Mouse (Mus musculus): ENCODE measurements around the gene Tomm40. TPM values are rescaled to one million over a fixed set of nuclear protein-coding genes. Genes with fewer than 3 reads are reported as not detected.
A peak's percentile ranks its signal among the peaks of the same experiment; 100 is the strongest.
"Not testable (repeated sequence)": the region's sequence is repeated elsewhere in the genome, so short reads cannot be mapped to it uniquely, and the experiment has no call there.

Tomm40 gene
- polyA plus RNA-seq, 1 experiment from 2014 or later: 128 TPM

DNA sequence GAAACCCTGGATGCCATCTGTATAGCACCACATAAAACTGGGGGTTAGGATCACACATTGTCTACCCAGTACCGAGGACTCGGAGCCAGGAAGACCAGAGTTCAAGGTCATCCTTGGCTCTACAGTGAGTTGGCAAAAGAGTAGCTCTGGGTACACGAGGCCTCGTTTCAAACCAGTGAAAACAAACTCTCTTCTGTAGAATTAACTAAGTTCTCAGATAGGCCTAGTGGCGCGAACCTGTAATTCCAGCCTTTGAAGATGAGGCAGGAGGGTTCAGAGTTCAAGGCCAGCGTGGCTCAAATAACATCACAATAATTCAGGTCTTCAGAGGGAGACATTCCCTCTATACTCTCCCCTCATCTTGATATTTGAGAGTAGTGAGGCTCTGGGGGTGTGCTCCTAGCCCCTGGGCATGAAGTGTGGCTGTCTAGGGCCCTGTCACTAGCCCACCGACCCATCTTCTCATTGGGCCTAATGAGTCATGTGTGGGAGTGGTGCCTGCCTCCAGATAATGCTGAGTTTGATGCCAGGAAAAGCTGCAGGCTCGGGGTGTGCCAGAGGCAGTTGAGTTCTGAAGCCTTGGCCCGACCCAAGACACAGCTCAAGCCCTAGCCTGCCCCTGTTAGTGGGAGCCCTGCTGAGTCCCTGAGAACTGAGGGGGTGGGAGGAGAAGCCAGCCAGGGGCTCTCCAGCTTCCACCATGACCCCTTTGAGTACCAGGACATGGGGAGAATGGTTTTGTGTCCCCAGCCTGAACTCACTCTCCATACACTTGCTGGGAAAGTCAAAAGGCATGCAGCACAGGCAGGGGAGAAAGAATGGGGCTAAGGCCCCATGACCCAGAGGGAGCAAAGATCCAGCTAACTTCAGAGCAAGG is 20.7 kb downstream of the Tomm40 start:
- no peak for ATAC-seq (ENCODE audit: extremely low read depth, insufficient number of reproducible peaks, low FRiP score, low TSS enrichment)
- Histone ChIP-seq H3K4me1 (peaks cover 69% of the 10 kb centered on the region), H3K9ac (peak overlapping the region; percentile 68; the same call in 1 of the 2 replicates), H3K36me3 (peaks cover 17% of the 10 kb centered on the region), H3K27ac (replicated peaks) (peak overlapping the region; percentile 92), H3K27me3 (replicated peaks) (no peaks in the 10 kb centered on the region), H3K9me3 (no peaks in the 10 kb centered on the region), H3K4me3 (no peak overlapping the region), H3K4me2 (peak overlapping the region; percentile 20; the same call in 1 of the 2 replicates)
- 60% methylated on average over 10 of the region's 10 CpGs for WGBS

DNA sequence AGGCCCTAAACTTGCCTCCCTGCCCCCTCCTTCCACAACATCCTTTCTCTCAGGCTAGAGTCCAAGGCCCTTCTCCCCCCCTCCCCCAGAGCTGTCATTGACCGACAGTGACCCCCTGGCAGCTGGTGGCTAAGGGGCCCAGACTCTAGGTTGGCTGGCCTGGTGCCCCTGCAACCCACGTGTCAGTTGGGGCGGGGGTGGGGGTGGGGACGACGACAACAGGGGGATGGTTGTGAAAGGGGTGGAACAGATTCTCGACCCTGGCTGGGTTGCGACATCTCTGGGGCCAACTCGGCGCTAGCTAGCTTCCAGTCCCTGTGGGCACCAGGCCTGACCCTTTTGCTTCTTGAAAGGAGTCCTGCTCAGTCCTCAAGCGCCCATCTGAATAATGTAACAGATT is 21.8 kb downstream of the Tomm40 start:
- H3K9ac ChIP-seq: 0 out of 2 replicates have a peak overlapping the region, but pooled peaks have one; percentile 42
- no peak overlapping the region for H3K4me3 ChIP-seq
- H3K9me3 ChIP-seq: no peaks in the 10 kb centered on the region
- WGBS: 18% methylated on average over 10 of the region's 10 CpGs
- H3K27ac ChIP-seq (replicated peaks): peak overlapping the region; percentile 92
- H3K4me2 ChIP-seq: peak overlapping the region; percentile 22
- no peaks in the 10 kb centered on the region for H3K27me3 ChIP-seq (replicated peaks)
- peak; percentile 19; the same call in 1 of the 2 replicates for ATAC-seq (ENCODE audit: extremely low read depth, insufficient number of reproducible peaks, low FRiP score, low TSS enrichment)
- H3K36me3 ChIP-seq: peaks cover 17% of the 10 kb centered on the region
- H3K4me1 ChIP-seq: peaks cover 58% of the 10 kb centered on the region

DNA sequence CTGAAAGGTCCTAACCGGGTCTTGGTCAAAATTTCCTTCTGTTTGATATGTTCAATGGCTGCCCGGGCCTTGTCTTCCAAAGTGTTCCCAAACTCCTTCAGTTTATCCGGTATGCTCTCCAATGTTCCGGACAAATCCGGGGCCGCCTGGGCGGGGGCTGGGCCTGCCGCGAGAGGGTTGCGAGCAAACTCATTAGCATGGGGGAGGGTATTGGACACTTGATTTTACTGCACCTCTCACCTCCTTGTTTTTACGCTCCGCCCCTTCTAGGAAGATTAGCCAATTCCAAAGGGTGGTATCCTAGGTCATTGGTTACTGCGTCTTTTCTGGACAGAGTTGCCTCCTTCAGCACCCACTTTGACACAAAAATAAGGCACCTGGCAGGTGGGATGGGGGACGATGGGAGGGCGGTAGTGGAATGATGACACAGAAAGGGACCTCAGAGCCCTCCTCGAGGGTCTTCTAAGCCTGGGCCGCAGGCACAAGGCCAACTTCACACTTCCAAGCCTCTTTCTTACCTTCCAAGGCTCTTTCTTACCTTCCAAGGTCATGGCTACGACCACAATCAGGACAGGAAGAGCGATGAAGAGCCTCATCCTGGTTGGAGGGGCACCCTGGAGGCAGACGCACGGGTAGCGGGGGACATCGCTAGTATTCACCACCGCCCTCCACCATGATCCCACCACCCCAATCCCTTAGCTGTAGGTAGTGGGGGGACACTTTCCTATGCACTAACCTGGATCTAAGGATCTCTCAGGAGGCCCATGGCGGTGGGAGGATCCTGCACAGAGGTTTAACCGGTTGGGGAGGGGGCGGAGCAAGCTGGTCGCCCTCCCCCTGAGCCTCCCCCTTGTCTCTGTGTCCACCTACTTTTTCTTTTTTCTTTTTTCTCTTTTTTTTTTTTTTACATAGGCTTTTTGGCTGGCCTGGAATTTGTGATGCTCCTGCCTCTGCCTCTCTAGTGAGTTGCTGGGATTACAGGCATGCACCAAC is 23.1 kb downstream of the Tomm40 start, which contains the start of gene Apoc1:
Apoc1 (minus strand) TSS at position 788 of the 993 bp plus-strand sequence.
- Histone ChIP-seq H3K4me3 (0 out of 2 replicates have a peak within 1 kb of the TSS, but pooled peaks have one; percentile 9), H3K36me3 (peaks cover 14% of the 10 kb centered on the region), H3K4me2 (peak within 1 kb of the TSS; percentile 25), H3K27me3 (replicated peaks) (no peaks in the 10 kb centered on the region), H3K9me3 (no peaks in the 10 kb centered on the region), H3K27ac (replicated peaks) (peak within 1 kb of the TSS; percentile 92), H3K9ac (peak within 1 kb of the TSS; percentile 42; the same call in 1 of the 2 replicates), H3K4me1 (peaks cover 46% of the 10 kb centered on the region)
- no peak for ATAC-seq (ENCODE audit: extremely low read depth, insufficient number of reproducible peaks, low FRiP score, low TSS enrichment)
- 47% methylated on average over 28 of the region's 28 CpGs for WGBS

DNA sequence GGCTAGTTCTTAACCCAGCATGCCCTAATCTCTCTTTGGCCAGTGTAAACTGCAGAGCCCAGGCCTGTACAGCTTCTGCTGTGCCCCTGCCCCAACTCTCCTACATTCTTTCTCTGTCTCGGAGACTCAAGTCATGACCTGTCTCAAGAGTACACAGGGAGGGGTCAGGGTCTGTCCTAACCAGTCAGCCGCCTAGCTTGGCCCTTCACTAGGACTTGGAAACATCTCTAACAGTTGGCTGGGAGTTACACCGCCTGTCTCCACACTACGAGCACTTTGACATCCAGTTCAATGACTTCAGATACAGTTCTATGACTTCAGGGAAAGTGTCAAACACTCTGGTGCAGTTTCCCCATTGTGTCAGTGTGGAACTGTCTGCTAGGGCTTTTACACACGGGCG is 23.8 kb downstream of the Tomm40 start:
- Histone ChIP-seq H3K4me2 (peak overlapping the region; percentile 25), H3K4me1 (peaks cover 46% of the 10 kb centered on the region), H3K9me3 (no peaks in the 10 kb centered on the region)

DNA sequence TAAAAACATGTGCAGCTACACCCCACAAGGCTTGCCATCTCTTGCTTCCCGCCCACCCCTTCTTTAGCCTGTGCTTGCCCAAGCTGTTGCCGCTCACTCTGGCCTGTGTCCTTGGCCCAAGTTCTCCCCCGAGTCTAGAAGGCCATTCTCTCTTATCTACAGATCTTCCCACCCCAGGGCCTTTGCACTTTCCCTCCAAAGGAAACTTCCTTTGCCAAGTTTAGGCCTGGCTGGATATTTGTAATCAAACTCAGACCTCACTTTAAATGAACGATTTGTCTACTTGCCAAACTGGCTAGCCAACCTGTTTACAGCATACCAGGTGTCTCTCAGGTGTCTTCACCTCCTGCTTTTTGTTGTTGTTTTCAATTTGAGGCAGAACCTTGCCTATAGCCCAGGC is 24.4 kb downstream of the Tomm40 start:
- Histone ChIP-seq H3K36me3 (peaks cover 2% of the 10 kb centered on the region; the same call in 1 of the 2 replicates), H3K4me2 (no peak overlapping the region), H3K4me3 (no peak overlapping the region), H3K27ac (replicated peaks) (no peak overlapping the region), H3K27me3 (replicated peaks) (no peaks in the 10 kb centered on the region), H3K9me3 (no peaks in the 10 kb centered on the region), H3K9ac (no peak overlapping the region), H3K4me1 (peaks cover 44% of the 10 kb centered on the region)
- no peak for ATAC-seq (ENCODE audit: extremely low read depth, insufficient number of reproducible peaks, low FRiP score, low TSS enrichment)
- 74% methylated on average over 4 of the region's 4 CpGs for WGBS

More for the DNA sequence above, 23.8 kb downstream of the Tomm40 start:
- Histone ChIP-seq H3K36me3 (peaks cover 6% of the 10 kb centered on the region), H3K4me3 (0 out of 2 replicates have a peak overlapping the region, but pooled peaks have one; percentile 9), H3K27me3 (replicated peaks) (no peaks in the 10 kb centered on the region), H3K9ac (no peak overlapping the region), H3K27ac (replicated peaks) (0 out of 2 replicates have a peak overlapping the region, but pooled peaks have one; percentile 12)
- no peak for ATAC-seq (ENCODE audit: extremely low read depth, insufficient number of reproducible peaks, low FRiP score, low TSS enrichment)
- WGBS: 69% methylated on average over 6 of the region's 6 CpGs

DNA sequence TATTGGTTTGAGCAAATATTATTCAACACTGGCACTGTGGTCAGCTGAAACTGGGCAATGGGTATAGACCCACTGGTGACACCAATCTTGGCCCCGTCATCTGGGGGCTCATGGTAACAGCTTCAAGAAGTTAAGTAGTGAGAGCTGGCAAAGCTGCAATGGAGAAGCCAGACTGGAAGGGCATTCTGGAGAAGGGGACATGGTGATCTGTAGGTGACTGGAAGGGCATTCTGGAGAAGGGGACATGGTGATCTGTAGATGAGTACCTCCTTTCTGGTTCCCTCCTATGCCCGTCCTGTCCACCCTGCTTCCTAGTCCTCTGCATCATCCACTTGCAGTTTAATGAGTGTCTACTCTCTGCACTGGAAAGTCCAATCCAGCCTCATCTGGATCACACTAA is 26.6 kb downstream of the Tomm40 start:
- no peak for ATAC-seq (ENCODE audit: extremely low read depth, insufficient number of reproducible peaks, low FRiP score, low TSS enrichment)
- no peaks in the 10 kb centered on the region for H3K9me3 ChIP-seq
- no peak overlapping the region for H3K9ac ChIP-seq
- WGBS: 87% methylated on average over 2 of the region's 2 CpGs
- no peaks in the 10 kb centered on the region for H3K36me3 ChIP-seq
- H3K27me3 ChIP-seq (replicated peaks): no peaks in the 10 kb centered on the region
- peaks cover 22% of the 10 kb centered on the region for H3K4me1 ChIP-seq
- no peak overlapping the region for H3K4me3 ChIP-seq
- H3K4me2 ChIP-seq: no peak overlapping the region
- H3K27ac ChIP-seq (replicated peaks): no peak overlapping the region

DNA sequence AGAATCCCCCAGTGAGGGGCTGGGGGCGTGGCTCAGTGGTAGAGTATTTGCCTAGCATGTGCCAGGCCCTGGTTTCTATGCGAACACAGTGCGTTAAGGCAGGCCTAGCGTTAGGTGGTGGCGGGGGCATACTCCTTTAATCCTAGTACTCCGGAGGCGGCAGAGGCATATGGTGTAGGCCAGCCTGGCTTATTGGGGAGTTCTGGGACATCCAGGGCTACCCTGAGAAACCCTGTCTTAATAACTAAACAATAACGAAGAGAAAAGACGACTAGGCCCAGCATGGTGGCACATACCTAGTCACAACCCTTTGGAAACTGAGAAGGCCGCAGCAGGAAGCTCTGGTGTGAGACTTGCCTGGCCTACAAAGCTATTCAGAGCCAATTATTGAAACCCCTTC is 27.1 kb downstream of the Tomm40 start:
- WGBS: 90% methylated on average over 10 of the region's 10 CpGs

DNA sequence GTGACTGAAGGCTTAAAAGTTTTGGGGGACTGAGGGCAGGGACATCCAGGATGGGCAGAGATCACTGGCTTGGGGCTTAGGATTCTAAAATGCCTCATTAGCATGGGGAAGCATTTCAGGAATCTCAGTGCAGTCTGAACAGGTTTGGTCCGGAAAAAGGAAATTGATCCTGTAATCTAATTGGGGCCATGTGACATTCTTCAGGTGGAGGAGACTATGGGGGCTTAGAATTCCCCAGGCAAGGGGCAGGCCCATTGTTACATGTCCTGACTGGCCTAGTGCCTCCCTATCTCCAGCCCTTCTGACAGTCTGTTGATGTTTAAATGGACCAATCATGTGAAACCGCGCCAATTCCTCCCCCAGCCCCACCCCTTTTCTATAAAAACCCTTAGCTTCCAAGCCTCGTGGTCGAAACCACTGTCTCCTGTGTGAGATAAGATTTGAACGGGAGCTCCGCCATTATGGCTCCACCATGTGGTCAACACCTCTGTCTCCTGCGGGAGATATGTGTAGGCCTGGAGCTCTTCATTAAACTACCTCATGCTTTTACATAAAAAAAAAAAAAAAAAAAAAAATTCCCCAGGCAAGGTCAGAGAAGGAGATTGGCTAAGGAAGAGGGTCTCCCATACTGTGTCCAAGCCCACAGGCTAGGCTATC is 28.2 kb downstream of the Tomm40 start:
- 47% methylated on average over 8 of the region's 8 CpGs for WGBS
- H3K27me3 ChIP-seq (replicated peaks); H3K9me3 ChIP-seq; ATAC-seq (ENCODE audit: extremely low read depth, insufficient number of reproducible peaks, low FRiP score, low TSS enrichment); H3K4me2 ChIP-seq; H3K36me3 ChIP-seq; H3K4me1 ChIP-seq; H3K27ac ChIP-seq (replicated peaks); H3K4me3 ChIP-seq; H3K9ac ChIP-seq: not testable (repeated sequence)

More for the DNA sequence above, 27.1 kb downstream of the Tomm40 start:
- H3K9me3 ChIP-seq: no peaks in the 10 kb centered on the region
- no peak overlapping the region for H3K4me3 ChIP-seq
- ATAC-seq (ENCODE audit: extremely low read depth, insufficient number of reproducible peaks, low FRiP score, low TSS enrichment): no peak
- H3K4me1 ChIP-seq: peaks cover 17% of the 10 kb centered on the region
- H3K36me3 ChIP-seq: no peaks in the 10 kb centered on the region
- no peak overlapping the region for H3K27ac ChIP-seq (replicated peaks)
- H3K27me3 ChIP-seq (replicated peaks): no peaks in the 10 kb centered on the region
- H3K4me2 ChIP-seq: no peak overlapping the region
- no peak overlapping the region for H3K9ac ChIP-seq

DNA sequence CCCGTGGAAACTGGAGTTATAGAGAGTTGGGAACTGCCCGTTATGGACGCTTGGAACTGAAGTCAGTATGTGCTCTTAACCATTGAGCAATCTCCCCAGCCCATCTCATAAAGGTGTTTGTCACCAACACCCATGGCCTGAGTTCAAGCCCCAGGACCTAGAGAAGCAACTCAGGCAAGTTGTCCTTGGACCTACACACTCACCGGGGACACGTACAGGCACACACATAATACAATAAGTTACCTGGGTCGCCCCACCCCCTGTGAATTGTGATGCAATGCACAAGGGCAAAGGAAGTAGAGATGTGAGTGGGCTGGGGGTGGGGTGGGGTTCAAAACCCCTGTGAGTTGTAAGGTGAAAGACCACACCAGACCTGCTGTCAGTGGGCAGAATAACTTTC is 28.7 kb downstream of the Tomm40 start:
- Histone ChIP-seq H3K36me3 (no peaks in the 10 kb centered on the region), H3K27me3 (replicated peaks) (no peaks in the 10 kb centered on the region), H3K4me3 (no peak overlapping the region), H3K4me1 (peaks cover 3% of the 10 kb centered on the region), H3K27ac (replicated peaks) (no peak overlapping the region), H3K9ac (no peak overlapping the region), H3K4me2 (no peak overlapping the region), H3K9me3 (no peaks in the 10 kb centered on the region)
- 0 out of 2 replicates have a peak, but pooled peaks have one; percentile 14 for ATAC-seq (ENCODE audit: extremely low read depth, insufficient number of reproducible peaks, low FRiP score, low TSS enrichment)
- 81% methylated on average over 6 of the region's 6 CpGs for WGBS

DNA sequence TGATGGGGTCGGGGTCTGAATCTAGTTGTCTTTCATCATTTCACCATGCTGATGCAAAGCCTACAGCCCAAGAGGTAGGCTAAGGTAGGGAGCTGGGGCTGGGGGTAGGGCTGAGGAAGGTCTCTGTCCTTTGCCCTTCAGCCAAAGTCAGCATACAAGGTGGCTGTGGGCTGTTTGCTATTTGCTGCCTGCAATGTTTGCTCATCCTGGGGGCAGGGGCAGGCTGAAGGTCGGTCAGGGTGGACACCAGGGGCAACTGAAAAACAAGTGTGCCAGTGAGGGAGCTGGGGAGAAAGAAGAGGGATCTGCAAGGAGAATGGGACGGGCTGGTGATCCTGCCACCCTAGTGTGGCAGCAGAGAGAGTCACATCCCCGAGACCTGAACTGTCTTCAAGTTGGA is 29.9 kb downstream of the Tomm40 start:
- Histone ChIP-seq H3K4me3 (no peak overlapping the region), H3K27ac (replicated peaks) (no peak overlapping the region), H3K4me1 (peaks cover 7% of the 10 kb centered on the region; the same call in 1 of the 2 replicates), H3K9ac (no peak overlapping the region), H3K4me2 (no peak overlapping the region), H3K9me3 (no peaks in the 10 kb centered on the region), H3K36me3 (no peaks in the 10 kb centered on the region), H3K27me3 (replicated peaks) (no peaks in the 10 kb centered on the region)
- WGBS: 58% methylated on average over 4 of the region's 4 CpGs
- no peak for ATAC-seq (ENCODE audit: extremely low read depth, insufficient number of reproducible peaks, low FRiP score, low TSS enrichment)

All from heart, embryonic 13.5 days (tissue).